Mouse (Mus musculus) cerebellum, adult 11-12 months (tissue): Measurements from ENCODE around the gene Nfkbie.
A peak's percentile ranks its signal among the peaks of the same experiment; 100 is the strongest.

Experiments used
- DNase-seq: peaks from one replicate; pipeline ENCODE4 v3.0.0; 2022

Nfkbie gene

GRCm38 (mm10) chr17:45544001-45544872 lies 11.3 kb upstream of the Nfkbie start:
- peak; percentile 76 for DNase-seq

- peak; percentile 66 for DNase-seq
Measured at GRCm38 (mm10) chr17:45544873-45545277, 10.6 kb upstream of the Nfkbie start.

GRCm38 (mm10) chr17:45545278-45545961 lies 10.1 kb upstream of the Nfkbie start:
- peak; percentile 65 for DNase-seq

- peak; percentile 84 for DNase-seq
Measured at GRCm38 (mm10) chr17:45546941-45547340, 8.6 kb upstream of the Nfkbie start.

- DNase-seq = peak; percentile 69
Measured at GRCm38 (mm10) chr17:45547461-45548190, 7.9 kb upstream of the Nfkbie start.

- peak; percentile 82 for DNase-seq
Measured at GRCm38 (mm10) chr17:45548541-45549512, 6.7 kb upstream of the Nfkbie start.

GRCm38 (mm10) chr17:45549617-45550181 lies 5.8 kb upstream of the Nfkbie start, which contains the start of gene Tmem151b:
Tmem151b (minus strand) TSS chr17:45549677.
- DNase-seq = peak; percentile 80

GRCm38 (mm10) chr17:45550253-45550652 lies 5.2 kb upstream of the Nfkbie start:
- DNase-seq = peak; percentile 68

GRCm38 (mm10) chr17:45551249-45551796 lies 4.2 kb upstream of the Nfkbie start:
- peak; percentile 51 for DNase-seq

- DNase-seq = peak; percentile 85
Measured at GRCm38 (mm10) chr17:45551816-45552451, 3.6 kb upstream of the Nfkbie start.

GRCm38 (mm10) chr17:45553065-45553464 lies 2.4 kb upstream of the Nfkbie start:
- DNase-seq = peak; percentile 51

- peak; percentile 34 for DNase-seq
Measured at GRCm38 (mm10) chr17:45554420-45554819, 1.1 kb upstream of the Nfkbie start.

- DNase-seq = peak; percentile 64
Measured at GRCm38 (mm10) chr17:45556107-45556489, 595 bp downstream of the Nfkbie start.

- no peak for DNase-seq
Measured at GRCm38 (mm10) chr17:45556514-45557245, 1.2 kb downstream of the Nfkbie start.

- DNase-seq = peak; percentile 45
Measured at GRCm38 (mm10) chr17:45557246-45557824, 1.8 kb downstream of the Nfkbie start.

GRCm38 (mm10) chr17:45557998-45558862 lies 2.7 kb downstream of the Nfkbie start:
- peak; percentile 60 for DNase-seq

- DNase-seq = peak; percentile 85
Measured at GRCm38 (mm10) chr17:45559732-45560525, 4.4 kb downstream of the Nfkbie start.

- peak; percentile 60 for DNase-seq
Measured at GRCm38 (mm10) chr17:45563216-45563615, 7.7 kb downstream of the Nfkbie start.
